Mouse (Mus musculus) ES-E14 (cell line): ENCODE results near the gene Hist2h2aa1.
"Not testable (repeated sequence)": the region's sequence is repeated elsewhere in the genome, so short reads cannot be mapped to it uniquely, and the experiment has no call there.

Source experiments
- HCFC1 ChIP-seq: IDR thresholded peaks from 2 replicates; pipeline ENCODE4 v1.6.1; 2012; ENCODE audit warnings: low read length, inconsistent platforms, borderline replicate concordance; ENCODE audit not compliant: insufficient read depth
- MAFK ChIP-seq: IDR thresholded peaks from 2 replicates; pipeline ENCODE4 v1.6.1; 2014; ENCODE audit warnings: mild to moderate bottlenecking, low read depth, low read length, inconsistent platforms; ENCODE audit not compliant: insufficient read depth
- ZC3H11A ChIP-seq: IDR thresholded peaks from 2 replicates; pipeline ENCODE4 v1.6.1; 2012; ENCODE audit warnings: low read depth, mild to moderate bottlenecking, inconsistent platforms, low read length, borderline replicate concordance

DNA sequence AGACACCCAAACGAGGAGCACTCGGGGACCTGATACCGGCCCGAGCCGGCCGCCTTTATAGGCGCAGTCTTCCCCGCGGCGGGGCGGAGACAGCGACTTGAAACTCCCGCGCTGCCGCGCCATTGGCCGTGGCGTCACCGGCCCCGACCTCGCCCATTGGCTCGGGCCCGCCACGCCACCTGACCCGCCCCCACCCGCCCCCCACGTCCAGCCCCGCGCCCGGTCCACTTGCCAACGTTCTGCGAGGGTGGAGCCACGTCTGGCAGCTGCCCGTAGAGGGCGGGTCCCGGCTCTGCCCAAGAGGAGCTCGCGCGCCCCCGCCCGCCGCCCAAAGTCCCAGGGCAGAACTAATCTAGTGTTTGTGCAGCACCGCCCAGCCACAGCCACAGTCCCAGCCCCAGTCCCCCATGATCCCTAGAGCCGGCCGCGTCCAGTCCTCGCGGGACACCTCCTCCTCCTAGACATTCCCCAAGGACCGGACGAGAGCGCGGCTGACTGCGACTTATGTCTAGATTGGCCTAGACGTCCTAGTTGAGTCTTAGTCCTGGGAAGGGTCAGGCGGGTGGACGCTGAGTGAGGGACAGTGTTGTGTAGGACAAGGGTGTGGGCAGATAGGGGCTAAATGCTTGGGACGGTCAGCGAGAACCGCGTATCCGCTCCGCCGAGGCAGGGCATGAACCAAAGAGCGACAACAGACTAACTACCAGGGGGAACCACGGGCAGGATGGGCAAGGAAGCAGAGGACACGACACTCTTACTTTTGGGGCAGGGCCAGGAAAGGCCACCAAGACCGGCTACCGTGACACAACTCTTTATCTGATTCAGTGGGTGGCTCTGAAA, 6.1 kb upstream of the Hist2h2aa1 start, which contains the start of gene Hist2h3c2:
- not testable (repeated sequence) for TF ChIP-seq HCFC1, MAFK, ZC3H11A
